Mouse (Mus musculus) hindbrain, embryonic 10.5 days (tissue): ENCODE results near the gene Bpnt1. TPM values are rescaled to one million over a fixed set of nuclear protein-coding genes. Genes with fewer than 3 reads are reported as not detected.

Experiments used
- DNase-seq: peaks from one replicate; pipeline ENCODE4 v3.0.0-alpha.2; 2017; ENCODE audit warnings: low spot score
- H3K27ac ChIP-seq: fragments of 300-500 bp; sonication (generic); 2 replicates; pipeline ENCODE4 v1.5.1; 2016; ENCODE audit warnings: mild to moderate bottlenecking, moderate library complexity
- H3K27me3 ChIP-seq: fragments of 300-500 bp; sonication (generic); 2 replicates; pipeline ENCODE4 v1.6.1; 2016; ENCODE audit warnings: mild to moderate bottlenecking; ENCODE audit not compliant: poor library complexity, insufficient read depth, severe bottlenecking
- H3K36me3 ChIP-seq: fragments of 300-500 bp; sonication (generic); 2 replicates; pipeline ENCODE4 v1.6.1; 2016; ENCODE audit warnings: mild to moderate bottlenecking, moderate library complexity
- H3K4me1 ChIP-seq: fragments of 300-500 bp; sonication (generic); replicated peaks from 2 replicates; pipeline ENCODE4 v1.6.1; 2016; ENCODE audit warnings: mild to moderate bottlenecking
- H3K4me3 ChIP-seq: fragments of 300-500 bp; sonication (generic); 2 replicates; pipeline ENCODE4 v1.5.1; 2016; ENCODE audit warnings: mild to moderate bottlenecking, moderate library complexity
- H3K9me3 ChIP-seq: fragments of 300-500 bp; sonication (generic); 2 replicates; pipeline ENCODE4 v1.6.1; 2016; ENCODE audit warnings: mild to moderate bottlenecking, moderate library complexity
- WGBS: fragments of 180-500 bp; shearing (Covaris S2); methylation state at CpG from one replicate; pipeline ENCODE4 v1.1.7; 2016; 5-methylcytosine and 5-hydroxymethylcytosine counted together
- polyA plus RNA-seq: library from polyadenylated mRNA; unstranded; fragments of >200 nt; fragmentation: Nextera tagmentation; extraction: Ambion mirVana; gene quantifications from 2 replicates; pipeline ENCODE4 v1.2.1, GENCODE M21; 2016

Bpnt1 gene
- polyA plus RNA-seq, 1 experiment from 2014 or later: 34.3 TPM

GRCm38 (mm10) chr1:185335231-185335765, 3.3 kb downstream of the Bpnt1 start:
- H3K36me3 ChIP-seq: peaks cover 39% of the 10 kb centered on the region
- no peak overlapping the region for H3K27ac ChIP-seq
- peaks cover 31% of the 10 kb centered on the region for H3K4me1 ChIP-seq
- WGBS: 78% methylated on average over 6 of the region's 6 CpGs
- no peaks in the 10 kb centered on the region for H3K27me3 ChIP-seq
- no peaks in the 10 kb centered on the region for H3K9me3 ChIP-seq
- H3K4me3 ChIP-seq: no peak overlapping the region
- DNase-seq: no peak

DNA sequence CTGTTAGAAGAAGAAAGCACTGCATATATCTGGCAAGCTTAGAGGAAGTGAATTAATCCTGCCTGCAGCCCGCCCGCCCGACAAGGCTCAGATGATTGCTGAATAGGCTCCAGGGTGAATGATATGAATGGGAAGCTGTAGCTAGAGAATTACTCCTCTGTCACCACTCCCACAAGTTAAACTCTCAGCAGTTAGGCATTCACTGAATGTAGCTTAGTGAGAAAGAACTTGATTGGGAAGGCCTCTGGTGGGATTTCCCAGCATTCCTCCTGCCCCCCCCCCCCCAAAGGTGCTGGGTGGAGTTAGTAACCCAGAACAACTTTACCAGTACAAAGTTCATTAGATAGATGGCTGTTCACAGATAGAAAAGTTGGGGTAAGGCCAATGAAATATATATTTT, 4.6 kb downstream of the Bpnt1 start:
- H3K9me3 ChIP-seq: no peaks in the 10 kb centered on the region
- H3K4me1 ChIP-seq: peaks cover 29% of the 10 kb centered on the region
- H3K27ac ChIP-seq: no peak overlapping the region
- no peak for DNase-seq
- H3K36me3 ChIP-seq: peaks cover 51% of the 10 kb centered on the region
- 71% methylated on average over 3 of the region's 3 CpGs for WGBS
- no peaks in the 10 kb centered on the region for H3K27me3 ChIP-seq
- no peak overlapping the region for H3K4me3 ChIP-seq

GRCm38 (mm10) chr1:185342441-185342840, 10.5 kb downstream of the Bpnt1 start:
- Histone ChIP-seq H3K4me1 (no peaks in the 10 kb centered on the region), H3K27me3 (no peaks in the 10 kb centered on the region), H3K27ac (no peak overlapping the region), H3K4me3 (no peak overlapping the region), H3K36me3 (peaks cover 97% of the 10 kb centered on the region), H3K9me3 (no peaks in the 10 kb centered on the region)
- no peak for DNase-seq
- WGBS: 96% methylated on average over 4 of the region's 4 CpGs

DNA sequence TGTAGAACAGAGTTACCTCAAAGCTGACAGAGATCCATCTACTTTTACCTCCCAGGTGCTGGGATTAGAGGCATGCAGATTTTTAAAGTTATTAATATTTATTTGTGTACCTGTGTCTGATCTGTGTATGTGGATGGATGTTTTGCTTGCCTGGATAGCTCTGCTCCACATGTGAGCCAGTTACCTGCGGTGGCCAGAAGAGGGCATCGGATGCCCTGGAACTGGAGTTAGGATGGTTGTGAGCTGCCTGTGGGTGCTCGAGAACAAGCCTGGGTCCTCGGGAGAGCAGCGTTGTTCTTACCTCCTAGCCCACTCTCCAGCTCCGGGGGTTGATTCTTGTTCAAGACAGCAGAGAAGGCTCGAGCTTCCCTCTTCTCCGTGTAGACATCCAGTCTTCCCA, 11.5 kb downstream of the Bpnt1 start:
- WGBS: 83% methylated on average over 8 of the region's 8 CpGs
- DNase-seq: no peak
- Histone ChIP-seq H3K4me1 (no peaks in the 10 kb centered on the region), H3K27me3 (no peaks in the 10 kb centered on the region), H3K9me3 (no peaks in the 10 kb centered on the region), H3K4me3 (no peak overlapping the region), H3K27ac (no peak overlapping the region), H3K36me3 (peaks cover 99% of the 10 kb centered on the region)

GRCm38 (mm10) chr1:185346188-185346587, 14.2 kb downstream of the Bpnt1 start:
- WGBS: 77% methylated on average over 10 of the region's 10 CpGs
- no peaks in the 10 kb centered on the region for H3K4me1 ChIP-seq
- H3K4me3 ChIP-seq: no peak overlapping the region
- H3K9me3 ChIP-seq: no peaks in the 10 kb centered on the region
- peaks cover 100% of the 10 kb centered on the region for H3K36me3 ChIP-seq
- no peaks in the 10 kb centered on the region for H3K27me3 ChIP-seq
- no peak for DNase-seq
- no peak overlapping the region for H3K27ac ChIP-seq

GRCm38 (mm10) chr1:185349741-185350140, 17.8 kb downstream of the Bpnt1 start:
- Histone ChIP-seq H3K4me3 (no peak overlapping the region), H3K36me3 (peaks cover 97% of the 10 kb centered on the region), H3K27ac (no peak overlapping the region), H3K27me3 (no peaks in the 10 kb centered on the region), H3K9me3 (no peaks in the 10 kb centered on the region), H3K4me1 (no peaks in the 10 kb centered on the region)
- DNase-seq: no peak
- WGBS: 95% methylated on average over 14 of the region's 14 CpGs

DNA sequence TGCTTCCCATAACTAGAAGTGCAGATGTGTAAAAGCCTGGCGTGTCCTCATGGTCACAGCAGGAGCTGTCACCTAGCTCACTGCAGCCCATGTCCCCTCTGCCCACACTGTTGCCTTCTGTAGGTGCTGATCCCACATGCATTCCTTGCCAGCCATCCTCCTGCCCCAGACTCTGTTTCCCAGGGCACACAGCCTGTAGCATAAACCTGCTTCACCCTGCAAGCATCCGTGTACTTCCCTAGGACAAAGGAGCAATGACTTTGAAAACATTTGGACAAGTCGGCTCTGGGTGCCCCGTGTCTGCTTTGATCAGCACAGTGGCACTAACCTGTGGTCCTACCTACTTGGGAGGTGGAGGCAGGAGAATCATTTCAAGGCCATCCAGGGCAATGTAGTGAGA, 18.7 kb downstream of the Bpnt1 start:
- 95% methylated on average over 4 of the region's 4 CpGs for WGBS
- H3K9me3 ChIP-seq: no peaks in the 10 kb centered on the region

GRCm38 (mm10) chr1:185352151-185352550, 20.2 kb downstream of the Bpnt1 start:
- no peak overlapping the region for H3K27ac ChIP-seq
- no peaks in the 10 kb centered on the region for H3K4me1 ChIP-seq
- no peak overlapping the region for H3K4me3 ChIP-seq
- 92% methylated on average over 12 of the region's 12 CpGs for WGBS
- peaks cover 96% of the 10 kb centered on the region for H3K36me3 ChIP-seq
- H3K27me3 ChIP-seq: no peaks in the 10 kb centered on the region
- DNase-seq: no peak
- H3K9me3 ChIP-seq: no peaks in the 10 kb centered on the region

More for the DNA sequence above, 18.7 kb downstream of the Bpnt1 start:
- Histone ChIP-seq H3K27me3 (no peaks in the 10 kb centered on the region), H3K4me3 (no peak overlapping the region), H3K4me1 (no peaks in the 10 kb centered on the region), H3K36me3 (peaks cover 97% of the 10 kb centered on the region), H3K27ac (no peak overlapping the region)
- no peak for DNase-seq

DNA sequence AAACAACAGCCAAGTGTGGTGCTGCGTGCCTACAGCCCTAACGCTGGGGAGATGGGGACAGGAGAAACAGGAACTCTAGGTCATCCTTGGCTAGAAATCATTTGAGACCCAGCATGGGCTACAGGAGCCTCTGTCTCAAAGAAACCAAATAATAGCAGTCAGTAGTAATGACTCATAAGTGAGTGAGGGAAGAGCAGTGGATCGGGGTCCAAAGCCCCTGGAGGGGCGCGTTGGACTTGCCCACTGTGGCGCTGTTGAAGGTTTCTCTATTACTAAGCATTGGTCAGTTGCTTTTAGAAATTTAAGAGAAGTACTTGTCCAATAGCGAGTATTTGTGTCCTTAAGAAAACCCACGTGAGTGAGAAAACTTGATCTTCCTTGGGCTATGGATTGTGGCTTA, 21.4 kb downstream of the Bpnt1 start:
- no peak for DNase-seq
- Histone ChIP-seq H3K4me3 (no peak overlapping the region), H3K36me3 (peaks cover 96% of the 10 kb centered on the region), H3K9me3 (no peaks in the 10 kb centered on the region), H3K27me3 (no peaks in the 10 kb centered on the region), H3K4me1 (no peaks in the 10 kb centered on the region), H3K27ac (no peak overlapping the region)
- 94% methylated on average over 8 of the region's 8 CpGs for WGBS

DNA sequence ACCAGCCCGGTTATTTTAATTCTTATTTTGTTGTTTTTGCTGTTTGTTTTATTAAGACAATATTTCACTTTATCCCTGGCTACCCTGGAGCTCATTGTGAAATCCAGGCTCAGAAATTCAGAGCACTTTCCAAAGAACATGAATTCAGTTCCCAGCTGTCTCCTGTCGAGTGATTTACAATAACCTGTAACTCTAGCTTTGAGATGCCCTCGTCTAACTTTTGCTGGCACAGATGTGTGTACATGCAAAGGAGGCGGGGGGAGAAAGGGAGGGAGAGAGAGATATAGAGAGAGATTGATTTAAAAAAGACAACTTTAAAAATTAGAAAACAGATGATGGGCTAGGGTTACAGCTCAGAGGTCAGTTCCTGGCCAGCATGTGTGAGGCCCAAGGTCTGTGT, 22.8 kb downstream of the Bpnt1 start:
- Histone ChIP-seq H3K9me3 (no peaks in the 10 kb centered on the region), H3K36me3 (peaks cover 93% of the 10 kb centered on the region)
- 85% methylated on average over 4 of the region's 4 CpGs for WGBS

GRCm38 (mm10) chr1:185356246-185356645, 24.3 kb downstream of the Bpnt1 start:
- Histone ChIP-seq H3K27ac (no peak overlapping the region), H3K9me3 (no peaks in the 10 kb centered on the region), H3K36me3 (peaks cover 78% of the 10 kb centered on the region), H3K4me1 (no peaks in the 10 kb centered on the region), H3K4me3 (no peak overlapping the region), H3K27me3 (no peaks in the 10 kb centered on the region)
- DNase-seq: no peak
- WGBS: 96% methylated on average over 8 of the region's 8 CpGs

More for the DNA sequence above, 22.8 kb downstream of the Bpnt1 start:
- Histone ChIP-seq H3K27me3 (no peaks in the 10 kb centered on the region), H3K4me1 (no peaks in the 10 kb centered on the region), H3K27ac (no peak overlapping the region), H3K4me3 (no peak overlapping the region)
- DNase-seq: no peak

GRCm38 (mm10) chr1:185358211-185358610, 26.3 kb downstream of the Bpnt1 start:
- no peaks in the 10 kb centered on the region for H3K9me3 ChIP-seq
- no peaks in the 10 kb centered on the region for H3K27me3 ChIP-seq
- no peak overlapping the region for H3K27ac ChIP-seq
- DNase-seq: no peak
- H3K4me3 ChIP-seq: no peak overlapping the region
- peaks cover 59% of the 10 kb centered on the region for H3K36me3 ChIP-seq
- 87% methylated on average over 4 of the region's 4 CpGs for WGBS
- H3K4me1 ChIP-seq: peaks cover 8% of the 10 kb centered on the region; the same call in 1 of the 2 replicates

GRCm38 (mm10) chr1:185362677-185363520, 30.9 kb downstream of the Bpnt1 start, which contains the start of gene Eprs:
Eprs (plus strand) TSS chr1:185363044.
- DNase-seq: peak; percentile 99
- Histone ChIP-seq H3K9me3 (no peaks in the 10 kb centered on the region), H3K27ac (peak within 1 kb of the TSS; percentile 92), H3K36me3 (peaks cover 26% of the 10 kb centered on the region), H3K27me3 (no peaks in the 10 kb centered on the region), H3K4me3 (peak within 1 kb of the TSS; percentile 93), H3K4me1 (peaks cover 28% of the 10 kb centered on the region)
- under 1% methylated on average over 92 of the region's 92 CpGs for WGBS
